Mouse (Mus musculus): ENCODE measurements at regions not wholly inside any gene's neighbourhood (a gene's known extent, or its start where the extent isn't known, plus 50 kb on each side); places are given as distances from the start of the nearest gene placed in this dataset.
"Not testable (repeated sequence)": the region's sequence is repeated elsewhere in the genome, so short reads cannot be mapped to it uniquely, and the experiment has no call there.

DNA sequence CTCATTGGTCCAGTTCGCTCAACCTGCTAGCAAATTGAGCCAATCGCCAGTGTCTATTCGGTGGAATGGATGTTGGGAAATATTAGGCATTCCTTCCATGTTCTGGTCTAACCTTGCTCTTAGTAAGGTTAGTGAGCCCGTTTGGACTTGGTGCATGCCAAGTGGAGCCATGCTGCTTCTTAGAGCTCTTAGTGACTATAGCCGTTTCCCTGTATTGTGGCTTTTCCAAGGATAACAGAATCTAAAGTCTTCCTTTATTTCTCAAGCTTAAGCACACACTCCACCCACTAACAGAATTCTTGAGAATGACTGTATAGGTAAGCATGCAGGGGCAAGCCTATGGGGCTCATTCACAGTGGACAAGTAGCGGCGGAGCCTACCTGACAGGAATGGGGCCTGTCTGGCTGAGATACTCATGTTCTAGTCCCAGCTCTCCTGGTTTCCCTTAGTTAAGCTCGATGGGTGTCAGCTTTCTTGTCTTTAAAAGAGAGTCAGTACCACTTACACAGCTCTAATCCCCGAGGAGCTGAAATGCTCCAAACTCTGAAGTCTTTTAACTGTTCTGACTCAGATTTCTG, 201.6 kb upstream of the Nectin1 start:
- Histone ChIP-seq H3K4me1 (ENCODE audit: control insufficient read depth, insufficient read depth, low read length) (peaks cover 4% of the 10 kb centered on the region; the same call in 1 of the 2 replicates), H3K4me2 (no peak overlapping the region), H3K27me3 (ENCODE audit: control insufficient read depth, insufficient read depth, low read length) (no peaks in the 10 kb centered on the region), H3K9ac (ENCODE audit: low read depth, low read length) (no peak overlapping the region), H3K36me3 (ENCODE audit: control insufficient read depth, insufficient read depth, low read length) (no peaks in the 10 kb centered on the region), H3K4me3 (ENCODE audit: low read depth, low read length) (no peak overlapping the region), H3K9me3 (replicated peaks; ENCODE audit: control insufficient read depth, low read length) (no peaks in the 10 kb centered on the region), H3K27ac (ENCODE audit: low read depth, low read length) (no peak overlapping the region)
- WGBS (ENCODE audit: insufficient replicate concordance), result 78% methylated on average over 9 of the region's 9 CpGs
- no peak for ATAC-seq (replicated peaks; ENCODE audit: insufficient number of reproducible peaks, low FRiP score, low TSS enrichment)

DNA sequence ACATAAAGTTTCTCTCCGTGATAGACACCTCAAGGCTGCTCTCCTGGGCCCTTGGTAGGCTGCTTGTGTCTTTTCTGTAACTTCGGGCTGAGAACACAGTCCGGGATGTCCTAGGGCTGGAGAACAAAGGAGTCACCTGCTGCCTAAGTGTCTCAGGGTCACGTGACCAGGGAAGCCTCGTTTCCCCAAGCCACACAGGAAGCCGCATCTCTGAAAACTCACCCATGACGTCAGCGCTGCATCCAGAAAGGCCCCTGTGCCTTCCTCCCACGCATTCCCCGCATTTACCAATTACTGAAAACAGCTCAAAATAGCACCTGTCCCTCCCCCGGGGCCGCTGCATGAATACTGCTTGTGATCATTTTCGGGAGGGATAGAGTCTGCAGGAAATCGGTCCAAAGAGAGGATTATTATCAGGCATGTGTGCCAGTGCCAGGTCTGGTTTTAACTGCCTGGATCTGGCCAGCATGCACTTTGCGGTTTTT, 198.7 kb upstream of the Nectin1 start:
- peak overlapping the region; percentile 40 for H3K4me2 ChIP-seq
- ATAC-seq (replicated peaks; ENCODE audit: insufficient number of reproducible peaks, low FRiP score, low TSS enrichment), result no peak
- H3K27me3 ChIP-seq (ENCODE audit: control insufficient read depth, insufficient read depth, low read length), result no peaks in the 10 kb centered on the region
- no peaks in the 10 kb centered on the region for H3K36me3 ChIP-seq (ENCODE audit: control insufficient read depth, insufficient read depth, low read length)
- no peak overlapping the region for H3K9ac ChIP-seq (ENCODE audit: low read depth, low read length)
- H3K4me1 ChIP-seq (ENCODE audit: control insufficient read depth, insufficient read depth, low read length), result peaks cover 10% of the 10 kb centered on the region
- no peak overlapping the region for H3K4me3 ChIP-seq (ENCODE audit: low read depth, low read length)
- WGBS (ENCODE audit: insufficient replicate concordance), result 32% methylated on average over 15 of the region's 15 CpGs
- H3K9me3 ChIP-seq (replicated peaks; ENCODE audit: control insufficient read depth, low read length), result no peaks in the 10 kb centered on the region
- no peak overlapping the region for H3K27ac ChIP-seq (ENCODE audit: low read depth, low read length)

DNA sequence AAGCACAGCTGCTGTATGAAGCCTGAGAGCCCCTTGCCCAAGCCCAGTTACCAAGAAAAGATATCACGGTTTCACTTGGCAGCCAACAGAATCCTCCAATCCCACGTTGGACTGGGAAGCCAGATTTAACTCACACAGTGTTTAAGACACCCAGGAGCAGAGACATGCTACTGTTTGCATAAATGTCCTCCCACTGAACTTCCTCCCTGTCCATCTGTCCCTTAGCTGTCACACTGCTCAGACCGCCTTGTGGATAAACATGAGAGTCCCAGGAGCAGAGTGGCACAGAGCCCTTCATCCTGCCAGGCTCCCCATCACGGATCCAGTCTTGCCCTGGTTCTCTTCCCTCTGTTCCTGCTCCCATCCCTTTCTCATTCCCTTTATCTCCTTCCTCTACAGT, 194.9 kb upstream of the Nectin1 start:
- H3K27ac ChIP-seq (ENCODE audit: low read depth, low read length), result peak overlapping the region; percentile 57

DNA sequence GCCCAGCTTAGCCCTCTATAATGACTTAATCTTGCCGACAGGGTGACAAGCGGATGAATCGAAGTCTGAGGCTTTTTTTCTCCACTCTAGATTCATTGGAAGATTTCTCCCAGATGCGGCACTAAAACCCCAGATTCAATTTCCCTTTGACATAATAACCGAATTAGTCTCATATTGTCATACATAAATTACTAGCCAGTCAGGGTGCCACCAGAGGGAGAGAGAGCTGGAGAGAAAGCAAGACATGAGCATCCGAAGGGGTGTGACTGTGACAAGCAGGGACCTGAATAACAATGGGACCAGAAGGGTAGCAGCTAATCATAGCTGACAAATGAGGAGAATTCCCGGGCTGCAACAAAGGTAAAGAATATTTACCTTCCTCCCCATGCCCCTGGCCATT, 194.5 kb upstream of the Nectin1 start:
- H3K9me3 ChIP-seq (replicated peaks; ENCODE audit: control insufficient read depth, low read length), result no peaks in the 10 kb centered on the region
- no peak overlapping the region for H3K9ac ChIP-seq (ENCODE audit: low read depth, low read length)
- H3K4me1 ChIP-seq (ENCODE audit: control insufficient read depth, insufficient read depth, low read length), result peaks cover 10% of the 10 kb centered on the region
- H3K4me3 ChIP-seq (ENCODE audit: low read depth, low read length), result no peak overlapping the region
- ATAC-seq (replicated peaks; ENCODE audit: insufficient number of reproducible peaks, low FRiP score, low TSS enrichment), result no peak
- H3K36me3 ChIP-seq (ENCODE audit: control insufficient read depth, insufficient read depth, low read length), result no peaks in the 10 kb centered on the region
- H3K4me2 ChIP-seq, result no peak overlapping the region
- no peak overlapping the region for H3K27ac ChIP-seq (ENCODE audit: low read depth, low read length)
- H3K27me3 ChIP-seq (ENCODE audit: control insufficient read depth, insufficient read depth, low read length), result no peaks in the 10 kb centered on the region
- WGBS (ENCODE audit: insufficient replicate concordance), result 47% methylated on average over 7 of the region's 7 CpGs

More for the DNA sequence above, 194.9 kb upstream of the Nectin1 start:
- Histone ChIP-seq H3K4me2 (no peak overlapping the region), H3K4me1 (ENCODE audit: control insufficient read depth, insufficient read depth, low read length) (peaks cover 10% of the 10 kb centered on the region), H3K27me3 (ENCODE audit: control insufficient read depth, insufficient read depth, low read length) (no peaks in the 10 kb centered on the region), H3K9ac (ENCODE audit: low read depth, low read length) (no peak overlapping the region), H3K4me3 (ENCODE audit: low read depth, low read length) (no peak overlapping the region), H3K9me3 (replicated peaks; ENCODE audit: control insufficient read depth, low read length) (no peaks in the 10 kb centered on the region), H3K36me3 (ENCODE audit: control insufficient read depth, insufficient read depth, low read length) (no peaks in the 10 kb centered on the region)
- WGBS (ENCODE audit: insufficient replicate concordance), result 43% methylated on average over 4 of the region's 4 CpGs
- no peak for ATAC-seq (replicated peaks; ENCODE audit: insufficient number of reproducible peaks, low FRiP score, low TSS enrichment)

DNA sequence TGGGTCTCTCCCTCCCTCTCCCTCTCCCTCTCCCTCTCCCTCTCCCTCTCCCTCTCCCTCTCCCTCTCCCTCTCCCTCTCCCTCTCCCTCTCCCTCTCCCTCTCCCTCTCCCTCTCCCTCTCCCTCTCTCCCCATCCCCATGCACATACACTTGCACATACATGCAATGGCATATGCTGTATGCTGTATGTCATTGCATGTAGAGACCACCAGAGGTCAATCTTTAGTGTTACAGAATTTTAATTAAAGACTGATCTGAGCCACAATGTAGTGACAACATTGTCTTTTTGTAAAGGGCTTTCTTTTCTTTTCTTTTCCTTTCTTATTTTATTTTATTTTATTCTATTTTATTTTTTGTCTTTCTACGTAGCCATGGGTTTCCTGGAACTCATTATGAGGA, 191.0 kb upstream of the Nectin1 start:
- H3K27ac ChIP-seq (ENCODE audit: low read depth, low read length); H3K4me1 ChIP-seq (ENCODE audit: control insufficient read depth, insufficient read depth, low read length); H3K9me3 ChIP-seq (replicated peaks; ENCODE audit: control insufficient read depth, low read length); H3K27me3 ChIP-seq (ENCODE audit: control insufficient read depth, insufficient read depth, low read length); H3K9ac ChIP-seq (ENCODE audit: low read depth, low read length); H3K4me3 ChIP-seq (ENCODE audit: low read depth, low read length); ATAC-seq (replicated peaks; ENCODE audit: insufficient number of reproducible peaks, low FRiP score, low TSS enrichment); H3K4me2 ChIP-seq; H3K36me3 ChIP-seq (ENCODE audit: control insufficient read depth, insufficient read depth, low read length): not testable (repeated sequence)
- 91% methylated on average over 1 of the region's 1 CpGs for WGBS (ENCODE audit: insufficient replicate concordance)

DNA sequence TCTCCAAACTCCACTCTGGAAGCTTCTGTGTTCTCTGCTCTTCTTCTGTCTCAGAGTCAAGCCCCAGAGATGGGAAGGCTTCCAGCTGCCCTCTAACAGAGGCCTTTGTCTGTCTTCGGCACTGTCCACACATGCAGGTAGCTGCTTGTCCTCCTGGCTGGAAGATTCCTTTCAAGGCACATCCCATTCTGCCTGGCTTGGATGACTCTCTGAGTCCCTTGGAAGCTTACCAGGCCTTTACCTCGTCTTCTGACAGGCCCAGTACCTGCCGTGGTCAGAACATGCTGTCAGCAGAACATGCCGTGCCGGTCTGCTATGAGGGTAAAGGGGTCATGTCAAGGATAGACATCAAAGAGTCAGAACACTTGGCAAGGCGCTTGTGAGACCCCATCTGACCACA, 181.8 kb upstream of the Nectin1 start:
- no peak overlapping the region for H3K9ac ChIP-seq (ENCODE audit: low read depth, low read length)
- WGBS (ENCODE audit: insufficient replicate concordance), result 78% methylated on average over 6 of the region's 6 CpGs

DNA sequence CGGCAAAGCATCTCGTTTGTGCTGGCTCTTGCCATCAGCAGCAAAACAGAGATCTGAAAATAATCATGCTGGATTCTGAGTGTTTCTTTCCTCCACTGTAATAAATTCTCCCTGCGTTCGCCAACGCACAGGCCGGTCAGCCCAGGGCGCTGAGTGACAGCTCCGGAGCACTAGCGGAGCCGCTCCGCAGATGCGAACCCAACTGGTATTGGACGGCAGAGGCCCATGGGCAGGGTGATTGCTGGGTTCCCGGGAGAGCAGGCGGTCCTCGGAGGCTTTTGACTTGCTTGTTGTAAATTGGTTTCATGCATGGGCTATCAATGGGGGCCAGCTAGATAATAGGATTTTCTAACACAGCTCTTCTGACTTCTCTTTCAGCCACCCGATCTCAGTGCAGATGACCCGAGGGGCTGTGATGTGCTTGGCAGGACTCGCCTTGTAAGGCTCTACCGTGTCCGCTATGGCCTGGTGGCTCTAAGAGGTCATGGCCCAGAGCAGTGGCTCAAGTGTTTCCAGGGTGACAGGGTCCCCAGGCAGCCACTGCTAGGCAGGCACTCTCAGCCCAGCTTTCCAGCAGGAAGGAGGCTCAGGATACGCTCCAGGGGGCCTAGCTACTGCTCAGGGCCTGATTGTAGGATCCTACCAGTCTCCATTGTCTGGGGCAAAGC, 179.4 kb upstream of the Nectin1 start:
- Histone ChIP-seq H3K4me1 (ENCODE audit: control insufficient read depth, insufficient read depth, low read length) (no peaks in the 10 kb centered on the region), H3K9me3 (replicated peaks; ENCODE audit: control insufficient read depth, low read length) (no peaks in the 10 kb centered on the region), H3K4me3 (ENCODE audit: low read depth, low read length) (no peak overlapping the region), H3K27me3 (ENCODE audit: control insufficient read depth, insufficient read depth, low read length) (no peaks in the 10 kb centered on the region), H3K4me2 (no peak overlapping the region), H3K36me3 (ENCODE audit: control insufficient read depth, insufficient read depth, low read length) (no peaks in the 10 kb centered on the region), H3K9ac (ENCODE audit: low read depth, low read length) (no peak overlapping the region), H3K27ac (ENCODE audit: low read depth, low read length) (no peak overlapping the region)
- 73% methylated on average over 22 of the region's 22 CpGs for WGBS (ENCODE audit: insufficient replicate concordance)
- ATAC-seq (replicated peaks; ENCODE audit: insufficient number of reproducible peaks, low FRiP score, low TSS enrichment), result no peak

More for the DNA sequence above, 181.8 kb upstream of the Nectin1 start:
- Histone ChIP-seq H3K4me2 (no peak overlapping the region), H3K36me3 (ENCODE audit: control insufficient read depth, insufficient read depth, low read length) (no peaks in the 10 kb centered on the region), H3K4me3 (ENCODE audit: low read depth, low read length) (no peak overlapping the region), H3K27me3 (ENCODE audit: control insufficient read depth, insufficient read depth, low read length) (no peaks in the 10 kb centered on the region), H3K9me3 (replicated peaks; ENCODE audit: control insufficient read depth, low read length) (no peaks in the 10 kb centered on the region), H3K4me1 (ENCODE audit: control insufficient read depth, insufficient read depth, low read length) (no peaks in the 10 kb centered on the region), H3K27ac (ENCODE audit: low read depth, low read length) (no peak overlapping the region)
- ATAC-seq (replicated peaks; ENCODE audit: insufficient number of reproducible peaks, low FRiP score, low TSS enrichment), result no peak

DNA sequence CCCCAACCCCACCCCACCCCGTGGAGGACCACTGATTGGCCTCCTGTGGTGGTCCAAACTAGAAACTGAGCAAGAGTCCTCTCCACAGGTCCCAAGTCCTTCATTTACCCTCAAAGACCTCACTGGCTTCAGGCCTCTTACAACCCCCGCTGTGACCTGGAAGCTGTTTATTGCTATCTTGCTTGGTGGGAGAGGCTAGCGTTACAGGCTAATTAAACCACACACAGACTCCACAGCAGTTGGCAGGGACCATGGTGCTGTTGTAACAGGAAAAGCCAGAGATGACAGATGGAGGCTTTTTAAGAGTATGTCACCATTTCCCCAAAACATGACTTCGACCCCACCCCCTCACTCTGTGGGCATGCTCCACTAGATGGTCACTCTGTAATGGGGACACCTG, 174.9 kb upstream of the Nectin1 start:
- no peaks in the 10 kb centered on the region for H3K36me3 ChIP-seq (ENCODE audit: control insufficient read depth, insufficient read depth, low read length)
- H3K27ac ChIP-seq (ENCODE audit: low read depth, low read length), result no peak overlapping the region
- no peaks in the 10 kb centered on the region for H3K4me1 ChIP-seq (ENCODE audit: control insufficient read depth, insufficient read depth, low read length)
- H3K4me3 ChIP-seq (ENCODE audit: low read depth, low read length), result no peak overlapping the region
- ATAC-seq (replicated peaks; ENCODE audit: insufficient number of reproducible peaks, low FRiP score, low TSS enrichment), result no peak
- H3K4me2 ChIP-seq, result no peak overlapping the region
- H3K9ac ChIP-seq (ENCODE audit: low read depth, low read length), result no peak overlapping the region
- 35% methylated on average over 4 of the region's 4 CpGs for WGBS (ENCODE audit: insufficient replicate concordance)
- H3K9me3 ChIP-seq (replicated peaks; ENCODE audit: control insufficient read depth, low read length), result no peaks in the 10 kb centered on the region
- H3K27me3 ChIP-seq (ENCODE audit: control insufficient read depth, insufficient read depth, low read length), result no peaks in the 10 kb centered on the region

DNA sequence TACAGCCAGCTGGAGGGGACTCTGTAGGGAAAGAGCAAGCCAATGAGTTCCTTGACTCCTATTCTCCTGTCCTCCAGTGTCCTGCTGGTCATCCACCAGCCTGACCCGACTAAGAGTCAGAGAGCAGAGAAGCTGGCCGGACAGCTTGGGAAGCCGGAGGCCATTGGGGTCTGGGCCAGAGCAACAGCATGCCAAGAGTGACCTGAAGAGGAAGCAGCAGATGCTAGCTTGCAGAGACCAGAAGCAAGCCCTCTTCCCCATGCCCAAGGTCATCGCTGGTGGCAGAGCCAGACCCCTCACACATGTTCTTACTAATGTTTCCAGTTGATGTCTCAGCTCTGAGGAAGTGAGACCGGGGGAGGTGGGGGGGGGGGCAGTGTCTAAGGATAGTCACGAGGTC, 172.7 kb upstream of the Nectin1 start:
- Histone ChIP-seq H3K36me3 (ENCODE audit: control insufficient read depth, insufficient read depth, low read length) (no peaks in the 10 kb centered on the region), H3K9ac (ENCODE audit: low read depth, low read length) (no peak overlapping the region), H3K9me3 (replicated peaks; ENCODE audit: control insufficient read depth, low read length) (no peaks in the 10 kb centered on the region), H3K4me3 (ENCODE audit: low read depth, low read length) (no peak overlapping the region), H3K27ac (ENCODE audit: low read depth, low read length) (no peak overlapping the region), H3K4me2 (no peak overlapping the region), H3K27me3 (ENCODE audit: control insufficient read depth, insufficient read depth, low read length) (no peaks in the 10 kb centered on the region), H3K4me1 (ENCODE audit: control insufficient read depth, insufficient read depth, low read length) (no peaks in the 10 kb centered on the region)
- WGBS (ENCODE audit: insufficient replicate concordance), result 66% methylated on average over 6 of the region's 6 CpGs
- ATAC-seq (replicated peaks; ENCODE audit: insufficient number of reproducible peaks, low FRiP score, low TSS enrichment), result no peak
